Mouse (Mus musculus): ENCODE results near the gene Osbpl10. TPM values are rescaled to one million over a fixed set of nuclear protein-coding genes. Genes with fewer than 3 reads are reported as not detected.

Osbpl10 gene
- 0.69 and 1.3 TPM in 2 replicates for polyA plus RNA-seq (2015; fragmentation: Nextera tagmentation; extraction: Ambion mirVana)

GRCm38 (mm10) chr9:114978281-114979111, at the start of gene Osbpl10:
TSS of gene Osbpl10 (plus strand) at chr9:114978569.

DNA sequence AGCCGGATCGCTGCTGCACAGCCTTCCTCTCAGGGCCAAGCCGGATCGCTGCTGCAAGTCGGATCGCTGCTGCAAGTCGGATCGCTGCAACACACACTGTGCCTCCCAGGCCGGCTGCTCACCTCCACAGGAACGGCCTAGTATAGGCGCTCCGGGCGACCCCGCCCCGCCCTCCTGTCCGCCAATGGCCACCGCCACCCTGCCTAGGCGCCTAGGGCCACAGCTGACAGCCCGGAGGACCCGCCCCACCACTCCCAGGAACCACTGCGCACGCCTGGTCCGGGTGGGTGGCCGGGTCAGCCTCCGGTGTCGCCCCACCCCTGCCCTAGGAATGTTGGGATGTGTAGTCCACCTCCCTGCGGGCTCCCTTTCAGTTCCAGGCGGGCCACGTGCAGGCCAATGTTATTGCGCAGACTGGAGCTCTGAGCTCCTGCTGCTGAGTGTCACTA, 44.6 kb upstream of the Osbpl10 start, which contains the start of gene Gpd1l:
Gene Gpd1l (minus strand): TSS at position 265 of the 449 bp plus-strand sequence.

DNA sequence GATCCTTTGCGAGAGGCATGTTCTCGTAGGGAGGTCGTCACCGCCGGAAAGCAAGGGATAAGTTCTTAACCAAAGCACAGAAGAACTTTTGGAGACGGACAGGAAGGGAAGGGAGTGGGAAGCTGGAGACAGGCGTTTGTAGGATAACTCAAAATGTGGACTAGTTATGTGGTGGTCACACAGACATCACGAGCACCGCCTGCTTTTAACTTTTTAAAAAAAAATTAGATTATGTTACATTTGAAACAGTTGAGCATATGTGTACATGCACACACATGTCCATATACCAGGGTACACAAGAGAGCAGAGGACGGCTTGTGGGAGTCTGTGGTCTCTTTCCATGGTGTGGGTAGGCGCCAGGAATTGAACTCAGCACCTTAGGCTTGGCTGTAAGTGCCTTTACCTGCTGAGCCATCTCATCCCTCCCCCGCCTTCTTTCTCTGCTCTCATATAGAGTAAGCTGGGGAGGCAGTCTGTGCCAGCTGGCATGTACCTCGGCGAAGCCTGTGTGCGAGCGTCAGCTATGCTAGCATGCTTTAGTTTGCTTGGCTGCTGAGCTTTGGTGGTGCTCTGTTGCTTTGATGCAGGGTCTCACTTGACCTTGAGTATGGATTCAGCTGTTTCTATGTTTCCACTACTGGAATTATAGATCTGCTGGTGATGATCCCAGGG, 4.5 kb downstream of the Osbpl10 start, which contains the start of gene Rps27rt:
Gene Rps27rt (minus strand): TSS at position 51 of the 672 bp plus-strand sequence.

Other genes starting within 250 kb of the Osbpl10 start
- 21.2 and 23.1 TPM in 2 replicates for gene Cmtm6, start 247.5 kb upstream of the Osbpl10 start, polyA plus RNA-seq (2015; fragmentation: Nextera tagmentation; extraction: Ambion mirVana)
- gene Cmtm7, start 196.7 kb upstream of the Osbpl10 start, polyA plus RNA-seq (2015; fragmentation: Nextera tagmentation; extraction: Ambion mirVana) = 60.7 and 73.0 TPM in 2 replicates
- 10.2 TPM in 2 replicates for gene Cmtm8, start 134.4 kb upstream of the Osbpl10 start, polyA plus RNA-seq (2015; fragmentation: Nextera tagmentation; extraction: Ambion mirVana)
- gene Gpd1l, start 44.6 kb upstream of the Osbpl10 start, polyA plus RNA-seq (2015; fragmentation: Nextera tagmentation; extraction: Ambion mirVana) = 15.3 and 16.7 TPM in 2 replicates
- 378 and 390 TPM in 2 replicates for gene Rps27rt, start 4.2 kb downstream of the Osbpl10 start, polyA plus RNA-seq (2015; fragmentation: Nextera tagmentation; extraction: Ambion mirVana)

All from skeletal muscle tissue, postnatal 0 days (tissue).